Mouse (Mus musculus): ENCODE data around the gene Slc30a9.
A peak's percentile ranks its signal among the peaks of the same experiment; 100 is the strongest.

DNA sequence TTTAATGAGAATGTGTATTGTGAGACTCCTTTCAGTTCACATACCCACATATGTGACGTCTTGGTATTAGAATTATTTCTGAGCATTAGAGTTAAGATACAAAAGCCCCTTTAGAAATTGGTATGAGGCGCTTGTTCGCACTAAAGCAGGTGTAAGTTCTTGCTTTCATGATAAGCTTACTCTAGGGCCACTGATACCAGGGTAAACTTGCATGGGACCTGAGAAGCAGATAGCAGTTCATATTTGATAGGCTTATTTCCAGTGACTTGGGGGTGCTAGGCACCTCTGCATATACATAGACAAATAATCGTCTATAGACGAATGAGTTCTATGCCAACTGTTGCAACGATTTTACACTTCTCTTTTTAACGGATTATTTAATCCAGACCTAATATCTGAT lies 43.8 kb upstream of the Slc30a9 start:
- TF ChIP-seq GATA1 (IDR thresholded peaks at IDR 0.05; ENCODE audit: low read length) (peak; percentile 66), TAL1 (IDR thresholded peaks at IDR 0.05; ENCODE audit: low read length) (peak; percentile 45; the same call in 2 of the 3 replicates)

All from erythroblast, embryonic 14.5 days (primary cell).